Mouse (Mus musculus): Measurements from ENCODE around the gene Snap23. TPM values are rescaled to one million over a fixed set of nuclear protein-coding genes. Genes with fewer than 3 reads are reported as not detected.

Gene Snap23
- total RNA-seq, 2 experiments from 2014 or later: 64.3 to 86.2 TPM

Other genes starting within 250 kb of the Snap23 start
- 19.1 and 21.9 TPM in 2 replicates for gene Vps39, start 214.5 kb upstream of the Snap23 start, total RNA-seq (2015)
- 31.6 and 36.4 TPM in 2 replicates for gene Vps39, start 214.5 kb upstream of the Snap23 start, total RNA-seq (2017)
- gene Ganc, start 163.8 kb upstream of the Snap23 start, total RNA-seq (2015): 17.4 and 21.8 TPM in 2 replicates
- gene Ganc, start 163.8 kb upstream of the Snap23 start, total RNA-seq (2017): 18.8 and 25.2 TPM in 2 replicates
- gene Tmem87a, start 163.6 kb upstream of the Snap23 start, total RNA-seq (2015): 29.7 and 31.0 TPM in 2 replicates
- 63.3 and 70.2 TPM in 2 replicates for gene Tmem87a, start 163.6 kb upstream of the Snap23 start, total RNA-seq (2017)
- 0.95 and 2.2 TPM in 2 replicates for gene Capn3, start 111.7 kb upstream of the Snap23 start, total RNA-seq (2015)
- 0.68 and 1.2 TPM in 2 replicates for gene Capn3, start 111.7 kb upstream of the Snap23 start, total RNA-seq (2017)
- gene Zfp106, start 3.8 kb upstream of the Snap23 start, total RNA-seq (2015): 89.6 and 117 TPM in 2 replicates
- 91.5 and 94.4 TPM in 2 replicates for gene Zfp106, start 3.8 kb upstream of the Snap23 start, total RNA-seq (2017)
- 28.5 and 29.9 TPM in 2 replicates for gene Haus2, start 41.7 kb downstream of the Snap23 start, total RNA-seq (2015)
- gene Haus2, start 41.7 kb downstream of the Snap23 start, total RNA-seq (2017): 17.6 and 17.7 TPM in 2 replicates
- 21.4 and 25.6 TPM in 2 replicates for gene Lrrc57, start 41.8 kb downstream of the Snap23 start, total RNA-seq (2015)
- gene Lrrc57, start 41.8 kb downstream of the Snap23 start, total RNA-seq (2017): 16.5 and 22.9 TPM in 2 replicates
- gene Stard9, start 61.5 kb downstream of the Snap23 start, total RNA-seq (2015): 1.2 and 2.5 TPM in 2 replicates
- 1.3 TPM in 2 replicates for gene Stard9, start 61.5 kb downstream of the Snap23 start, total RNA-seq (2017)

Data from megakaryocyte progenitor cell, adult 5-6 weeks (primary cell).